Mouse (Mus musculus): ENCODE data around the gene Tmem238. TPM values are rescaled to one million over a fixed set of nuclear protein-coding genes. Genes with fewer than 3 reads are reported as not detected.
A peak's percentile ranks its signal among the peaks of the same experiment; 100 is the strongest.
"Not testable (repeated sequence)": the region's sequence is repeated elsewhere in the genome, so short reads cannot be mapped to it uniquely, and the experiment has no call there.

Tmem238 gene
- polyA plus RNA-seq, 1 experiment from 2014 or later, result 70.7 TPM

GRCm38 (mm10) chr7:4812303-4813104, 23.0 kb upstream of the Tmem238 start, which contains the start of gene Ube2s:
TSS of gene Ube2s (minus strand) at chr7:4812590.
- Histone ChIP-seq H3K36me3 (ENCODE audit: control insufficient read depth, insufficient read depth, low read length) (peaks cover 5% of the 10 kb centered on the region; the same call in 1 of the 2 replicates), H3K9me3 (ENCODE audit: control insufficient read depth, low read length) (no peaks in the 10 kb centered on the region), H3K4me1 (replicated peaks; ENCODE audit: control insufficient read depth, insufficient read depth) (no peaks in the 10 kb centered on the region), H3K27ac (replicated peaks) (peak within 1 kb of the TSS; percentile 94), H3K4me3 (ENCODE audit: low read depth, low read length) (peak within 1 kb of the TSS; percentile 94), H3K9ac (ENCODE audit: low read length) (peak within 1 kb of the TSS; percentile 94), H3K27me3 (ENCODE audit: control insufficient read depth, insufficient read depth, low read length) (no peaks in the 10 kb centered on the region), H3K4me2 (replicated peaks; ENCODE audit: low read depth) (peak within 1 kb of the TSS; percentile 73)
- WGBS, result under 1% methylated on average over 62 of the region's 62 CpGs
- peak; percentile 46 for TF ChIP-seq CTCF (IDR thresholded peaks at IDR 0.05; ENCODE audit: low read depth)
- no peak for TF ChIP-seq EP300 (optimal IDR thresholded peaks at IDR 0.05)
- DNase-seq (ENCODE audit: low spot score), result peak; percentile 99
- ATAC-seq (ENCODE audit: low FRiP score, low TSS enrichment), result peak; percentile 99

DNA sequence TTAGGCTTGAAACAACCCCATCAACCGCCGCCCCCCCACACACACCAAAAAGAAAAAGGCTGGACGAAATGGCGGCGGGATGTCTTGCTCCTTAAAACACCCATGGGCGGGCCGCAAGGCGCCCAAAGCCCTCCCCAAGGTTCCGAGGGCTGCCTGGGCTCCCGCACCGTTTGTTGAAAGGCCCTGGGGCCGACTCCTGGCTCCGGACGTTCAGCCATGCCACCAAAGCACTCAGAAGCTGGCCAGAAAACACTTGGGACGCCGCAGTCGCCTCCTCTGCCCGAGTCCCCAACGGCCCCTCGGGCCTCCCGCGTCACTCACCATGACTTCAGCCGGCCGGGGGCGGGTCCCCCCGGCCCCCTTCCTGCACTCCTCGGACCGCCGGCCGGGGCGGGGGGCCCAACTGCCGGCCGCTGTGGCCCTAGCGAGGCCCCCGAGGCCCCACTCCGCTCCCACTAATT, 22.4 kb upstream of the Tmem238 start:
- DNase-seq (ENCODE audit: low spot score), result peak; percentile 58
- WGBS, result under 1% methylated on average over 24 of the region's 36 CpGs

GRCm38 (mm10) chr7:4811131-4811530, 21.7 kb upstream of the Tmem238 start:
- not testable (repeated sequence) for H3K36me3 ChIP-seq (ENCODE audit: control insufficient read depth, insufficient read depth, low read length); H3K9me3 ChIP-seq (ENCODE audit: control insufficient read depth, low read length); H3K4me1 ChIP-seq (replicated peaks; ENCODE audit: control insufficient read depth, insufficient read depth); ATAC-seq (ENCODE audit: low FRiP score, low TSS enrichment); H3K27me3 ChIP-seq (ENCODE audit: control insufficient read depth, insufficient read depth, low read length); H3K27ac ChIP-seq (replicated peaks); DNase-seq (ENCODE audit: low spot score)
- peak overlapping the region; percentile 73 for H3K4me2 ChIP-seq (replicated peaks; ENCODE audit: low read depth)
- peak overlapping the region; percentile 94 for H3K4me3 ChIP-seq (ENCODE audit: low read depth, low read length)
- WGBS, result 28% methylated on average over 10 of the region's 10 CpGs
- H3K9ac ChIP-seq (ENCODE audit: low read length), result peak overlapping the region; percentile 94

More for the DNA sequence above, 22.4 kb upstream of the Tmem238 start:
- H3K4me2 ChIP-seq (replicated peaks; ENCODE audit: low read depth), result peak overlapping the region; percentile 73
- peak overlapping the region; percentile 94 for H3K9ac ChIP-seq (ENCODE audit: low read length)
- no peaks in the 10 kb centered on the region for H3K4me1 ChIP-seq (replicated peaks; ENCODE audit: control insufficient read depth, insufficient read depth)
- peaks cover 8% of the 10 kb centered on the region; the same call in 1 of the 2 replicates for H3K36me3 ChIP-seq (ENCODE audit: control insufficient read depth, insufficient read depth, low read length)
- peak overlapping the region; percentile 94 for H3K27ac ChIP-seq (replicated peaks)
- H3K27me3 ChIP-seq (ENCODE audit: control insufficient read depth, insufficient read depth, low read length), result no peaks in the 10 kb centered on the region
- TF ChIP-seq CTCF (IDR thresholded peaks at IDR 0.05; ENCODE audit: low read depth), result no peak
- no peak for TF ChIP-seq EP300 (optimal IDR thresholded peaks at IDR 0.05)
- H3K4me3 ChIP-seq (ENCODE audit: low read depth, low read length), result peak overlapping the region; percentile 94
- ATAC-seq (ENCODE audit: low FRiP score, low TSS enrichment), result no peak
- no peaks in the 10 kb centered on the region for H3K9me3 ChIP-seq (ENCODE audit: control insufficient read depth, low read length)

DNA sequence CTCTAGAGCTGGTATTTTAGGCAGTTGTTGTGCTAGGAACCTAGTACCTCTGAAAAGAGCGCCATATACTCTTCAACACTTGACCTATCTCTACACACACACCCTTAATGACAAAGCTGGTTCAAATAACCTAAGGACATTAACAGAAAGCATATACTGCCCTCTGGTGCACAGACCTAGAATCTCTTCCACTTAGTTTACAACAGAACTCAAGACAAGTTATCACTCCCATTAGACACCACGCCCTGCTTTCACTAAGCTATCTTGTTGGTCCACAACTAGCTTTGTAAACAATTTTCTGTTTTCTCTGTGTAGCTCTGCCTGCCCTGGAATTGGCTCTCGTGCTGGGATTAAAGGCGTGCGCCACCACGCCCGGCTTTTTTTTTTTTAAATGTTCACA, 17.3 kb upstream of the Tmem238 start:
- no peaks in the 10 kb centered on the region for H3K9me3 ChIP-seq (ENCODE audit: control insufficient read depth, low read length)
- no peaks in the 10 kb centered on the region for H3K4me1 ChIP-seq (replicated peaks; ENCODE audit: control insufficient read depth, insufficient read depth)
- H3K27me3 ChIP-seq (ENCODE audit: control insufficient read depth, insufficient read depth, low read length), result no peaks in the 10 kb centered on the region
- ATAC-seq (ENCODE audit: low FRiP score, low TSS enrichment) (peak; percentile 43; the same call in 1 of the 2 replicates), DNase-seq (ENCODE audit: low spot score) (peak; percentile 37)
- WGBS, result 70% methylated on average over 7 of the region's 7 CpGs
- no peak overlapping the region for H3K9ac ChIP-seq (ENCODE audit: low read length)
- no peak overlapping the region for H3K4me2 ChIP-seq (replicated peaks; ENCODE audit: low read depth)
- peaks cover 8% of the 10 kb centered on the region for H3K36me3 ChIP-seq (ENCODE audit: control insufficient read depth, insufficient read depth, low read length)
- no peak overlapping the region for H3K27ac ChIP-seq (replicated peaks)
- TF ChIP-seq EP300 (optimal IDR thresholded peaks at IDR 0.05) (no peak), CTCF (IDR thresholded peaks at IDR 0.05; ENCODE audit: low read depth) (peak; percentile 83)
- H3K4me3 ChIP-seq (ENCODE audit: low read depth, low read length), result no peak overlapping the region

- TF ChIP-seq CTCF (IDR thresholded peaks at IDR 0.05; ENCODE audit: low read depth) (0 out of 2 replicates have a peak, but pooled peaks have one; percentile 4), EP300 (optimal IDR thresholded peaks at IDR 0.05) (no peak)
Measured at GRCm38 (mm10) chr7:4802247-4802646, 12.8 kb upstream of the Tmem238 start.

More at GRCm38 (mm10) chr7:4802247-4802646, 12.8 kb upstream of the Tmem238 start:
- Histone ChIP-seq H3K9ac (ENCODE audit: low read length) (no peak overlapping the region), H3K27ac (replicated peaks) (no peak overlapping the region), H3K4me2 (replicated peaks; ENCODE audit: low read depth) (no peak overlapping the region), H3K4me1 (replicated peaks; ENCODE audit: control insufficient read depth, insufficient read depth) (no peaks in the 10 kb centered on the region), H3K27me3 (ENCODE audit: control insufficient read depth, insufficient read depth, low read length) (no peaks in the 10 kb centered on the region), H3K4me3 (ENCODE audit: low read depth, low read length) (no peak overlapping the region), H3K36me3 (ENCODE audit: control insufficient read depth, insufficient read depth, low read length) (peaks cover 6% of the 10 kb centered on the region), H3K9me3 (ENCODE audit: control insufficient read depth, low read length) (no peaks in the 10 kb centered on the region)
- ATAC-seq (ENCODE audit: low FRiP score, low TSS enrichment), result no peak
- no peak for DNase-seq (ENCODE audit: low spot score)

Measured in stomach, postnatal 0 days (tissue).